Mouse (Mus musculus): ENCODE data around the gene Arhgef12. TPM values are rescaled to one million over a fixed set of nuclear protein-coding genes. Genes with fewer than 3 reads are reported as not detected.
A peak's percentile ranks its signal among the peaks of the same experiment; 100 is the strongest.

Arhgef12 gene
- polyA plus RNA-seq, 1 experiment from 2014 or later, result 20.5 TPM

- peak overlapping the region; percentile 83 for H3K4me2 ChIP-seq (ENCODE audit: low read length)
- H3K27me3 ChIP-seq (ENCODE audit: control insufficient read depth, insufficient read depth, low read length), result no peaks in the 10 kb centered on the region
- 7% methylated on average over 4 of the region's 4 CpGs for WGBS
- H3K4me3 ChIP-seq (ENCODE audit: control insufficient read depth in 1 of 2, insufficient read depth in 1 of 2, low read depth in 1 of 2, low read length in 2 of 2), result peak overlapping the region; percentile 84 to 89
- peaks cover 5 to 34% of the 10 kb centered on the region in 2 experiments for H3K4me1 ChIP-seq (ENCODE audit: control insufficient read depth in 2 of 2, insufficient read depth in 2 of 2, low read length in 2 of 2)
- 0 out of 2 replicates have a peak, but pooled peaks cover 8% of the 10 kb centered on the region for H3K36me3 ChIP-seq (ENCODE audit: control insufficient read depth, insufficient read depth, low read length)
- peak overlapping the region; percentile 87 to 97 for H3K27ac ChIP-seq (replicated peaks in 1 of 2; ENCODE audit: control insufficient read depth in 1 of 2, insufficient read depth in 1 of 2, low read depth in 2 of 2, low read length in 2 of 2)
- H3K9ac ChIP-seq (ENCODE audit: low read length), result peak overlapping the region; percentile 93
- H3K9me3 ChIP-seq (ENCODE audit: control insufficient read depth, low read length), result no peaks in the 10 kb centered on the region
- ATAC-seq (ENCODE audit: insufficient number of reproducible peaks, insufficient read depth, low FRiP score, low read depth), result no peak
These were observed 2.5 kb downstream of the Arhgef12 start for GRCm38 (mm10) chr9:43104526-43104872.

GRCm38 (mm10) chr9:43103675-43104299 lies 3.3 kb downstream of the Arhgef12 start:
- peak overlapping the region; percentile 83 for H3K4me2 ChIP-seq (ENCODE audit: low read length)
- no peaks in the 10 kb centered on the region for H3K9me3 ChIP-seq (ENCODE audit: control insufficient read depth, low read length)
- H3K27ac ChIP-seq (replicated peaks in 1 of 2; ENCODE audit: control insufficient read depth in 1 of 2, insufficient read depth in 1 of 2, low read depth in 2 of 2, low read length in 2 of 2), result no peak overlapping the region
- 29% methylated on average over 4 of the region's 4 CpGs for WGBS
- H3K9ac ChIP-seq (ENCODE audit: low read length), result peak overlapping the region; percentile 93
- H3K27me3 ChIP-seq (ENCODE audit: control insufficient read depth, insufficient read depth, low read length), result no peaks in the 10 kb centered on the region
- H3K4me3 ChIP-seq (ENCODE audit: control insufficient read depth in 1 of 2, insufficient read depth in 1 of 2, low read depth in 1 of 2, low read length in 2 of 2), result peak overlapping the region; percentile 18 to 84; a peak in 3 of 4 replicates
- no peak for ATAC-seq (ENCODE audit: insufficient number of reproducible peaks, insufficient read depth, low FRiP score, low read depth)
- peaks cover 6 to 36% of the 10 kb centered on the region in 2 experiments for H3K4me1 ChIP-seq (ENCODE audit: control insufficient read depth in 2 of 2, insufficient read depth in 2 of 2, low read length in 2 of 2)
- 0 out of 2 replicates have a peak, but pooled peaks cover 2% of the 10 kb centered on the region for H3K36me3 ChIP-seq (ENCODE audit: control insufficient read depth, insufficient read depth, low read length)

- no peaks in the 10 kb centered on the region for H3K36me3 ChIP-seq (ENCODE audit: control insufficient read depth, insufficient read depth, low read length)
- H3K27me3 ChIP-seq (ENCODE audit: control insufficient read depth, insufficient read depth, low read length), result no peaks in the 10 kb centered on the region
- peak overlapping the region in 1 of 2 experiments; percentile 84; a peak in 2 of 4 replicates for H3K4me3 ChIP-seq (ENCODE audit: control insufficient read depth in 1 of 2, insufficient read depth in 1 of 2, low read depth in 1 of 2, low read length in 2 of 2)
- H3K27ac ChIP-seq (replicated peaks in 1 of 2; ENCODE audit: control insufficient read depth in 1 of 2, insufficient read depth in 1 of 2, low read depth in 2 of 2, low read length in 2 of 2), result no peak overlapping the region
- peak overlapping the region; percentile 83 for H3K4me2 ChIP-seq (ENCODE audit: low read length)
- WGBS, result 85% methylated on average over 2 of the region's 2 CpGs
- H3K4me1 ChIP-seq (ENCODE audit: control insufficient read depth in 2 of 2, insufficient read depth in 2 of 2, low read length in 2 of 2), result peaks cover 8 to 37% of the 10 kb centered on the region in 2 experiments
- ATAC-seq (ENCODE audit: insufficient number of reproducible peaks, insufficient read depth, low FRiP score, low read depth), result no peak
- no peaks in the 10 kb centered on the region for H3K9me3 ChIP-seq (ENCODE audit: control insufficient read depth, low read length)
- H3K9ac ChIP-seq (ENCODE audit: low read length), result peak overlapping the region; percentile 93
These were observed 4.1 kb downstream of the Arhgef12 start for GRCm38 (mm10) chr9:43102931-43103330.

DNA sequence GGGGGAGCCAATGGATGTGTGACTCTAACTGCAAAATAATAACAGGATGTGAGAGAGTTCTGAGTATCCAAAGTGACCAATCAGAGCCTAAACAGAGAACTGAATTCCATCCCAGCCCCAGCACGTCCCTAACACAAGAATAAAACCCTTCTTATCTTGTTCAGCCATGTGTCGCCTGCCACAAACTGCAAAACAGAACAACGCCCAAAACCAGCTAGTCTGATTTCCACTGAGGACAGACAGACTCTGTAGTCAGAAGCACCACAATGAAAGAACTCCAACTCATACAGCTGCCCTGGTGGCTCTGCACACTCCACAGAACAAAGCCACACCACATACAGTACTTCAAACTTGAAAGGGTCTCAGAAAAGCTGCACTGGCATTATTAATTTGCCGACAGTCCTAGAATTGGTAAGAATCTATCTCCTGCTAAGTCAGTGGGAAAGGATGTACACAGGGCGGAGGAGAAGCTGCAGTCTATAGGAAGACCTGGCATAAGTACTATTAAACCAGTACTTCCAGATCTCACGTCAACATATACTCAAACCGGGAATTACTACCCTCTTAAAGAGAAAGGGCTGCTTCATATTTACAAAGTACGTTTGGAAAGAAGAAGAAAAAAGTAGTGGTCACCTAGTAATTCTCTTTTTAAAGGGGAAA lies 5.0 kb downstream of the Arhgef12 start:
- no peak overlapping the region for H3K9ac ChIP-seq (ENCODE audit: low read length)
- H3K4me3 ChIP-seq (ENCODE audit: control insufficient read depth in 1 of 2, insufficient read depth in 1 of 2, low read depth in 1 of 2, low read length in 2 of 2), result peak overlapping the region in 1 of 2 experiments; percentile 84; a peak in 1 of 4 replicates
- 31% methylated on average over 8 of the region's 8 CpGs for WGBS
- no peaks in the 10 kb centered on the region for H3K27me3 ChIP-seq (ENCODE audit: control insufficient read depth, insufficient read depth, low read length)
- H3K27ac ChIP-seq (replicated peaks in 1 of 2; ENCODE audit: control insufficient read depth in 1 of 2, insufficient read depth in 1 of 2, low read depth in 2 of 2, low read length in 2 of 2), result peak overlapping the region; percentile 66 to 73
- H3K4me1 ChIP-seq (ENCODE audit: control insufficient read depth in 2 of 2, insufficient read depth in 2 of 2, low read length in 2 of 2), result peaks cover 8 to 34% of the 10 kb centered on the region in 2 experiments
- H3K9me3 ChIP-seq (ENCODE audit: control insufficient read depth, low read length), result no peaks in the 10 kb centered on the region
- no peaks in the 10 kb centered on the region for H3K36me3 ChIP-seq (ENCODE audit: control insufficient read depth, insufficient read depth, low read length)
- no peak for ATAC-seq (ENCODE audit: insufficient number of reproducible peaks, insufficient read depth, low FRiP score, low read depth)
- peak overlapping the region; percentile 83 for H3K4me2 ChIP-seq (ENCODE audit: low read length)

DNA sequence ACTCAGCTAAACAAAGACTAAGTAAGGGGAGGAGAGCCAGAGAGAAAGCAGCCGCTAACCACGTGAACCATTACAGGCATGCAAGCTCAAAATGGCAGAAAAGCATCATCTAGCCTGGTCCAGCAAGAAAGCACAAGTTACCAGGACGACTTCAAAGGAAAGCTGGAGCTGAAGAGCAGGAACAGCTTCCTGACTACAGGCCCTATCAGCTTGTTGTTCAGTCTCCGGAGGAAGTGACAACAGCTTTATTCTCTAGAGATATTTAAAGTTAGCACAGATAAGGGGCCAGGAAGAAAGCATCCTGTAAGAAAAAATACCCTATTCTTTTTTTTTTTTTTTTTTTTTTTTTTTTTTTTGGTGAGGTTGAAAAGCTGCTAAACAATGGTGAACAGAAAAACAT lies 8.1 kb downstream of the Arhgef12 start:
- peaks cover 10 to 35% of the 10 kb centered on the region in 2 experiments for H3K4me1 ChIP-seq (ENCODE audit: control insufficient read depth in 2 of 2, insufficient read depth in 2 of 2, low read length in 2 of 2)
- WGBS, result 18% methylated on average over 4 of the region's 4 CpGs

DNA sequence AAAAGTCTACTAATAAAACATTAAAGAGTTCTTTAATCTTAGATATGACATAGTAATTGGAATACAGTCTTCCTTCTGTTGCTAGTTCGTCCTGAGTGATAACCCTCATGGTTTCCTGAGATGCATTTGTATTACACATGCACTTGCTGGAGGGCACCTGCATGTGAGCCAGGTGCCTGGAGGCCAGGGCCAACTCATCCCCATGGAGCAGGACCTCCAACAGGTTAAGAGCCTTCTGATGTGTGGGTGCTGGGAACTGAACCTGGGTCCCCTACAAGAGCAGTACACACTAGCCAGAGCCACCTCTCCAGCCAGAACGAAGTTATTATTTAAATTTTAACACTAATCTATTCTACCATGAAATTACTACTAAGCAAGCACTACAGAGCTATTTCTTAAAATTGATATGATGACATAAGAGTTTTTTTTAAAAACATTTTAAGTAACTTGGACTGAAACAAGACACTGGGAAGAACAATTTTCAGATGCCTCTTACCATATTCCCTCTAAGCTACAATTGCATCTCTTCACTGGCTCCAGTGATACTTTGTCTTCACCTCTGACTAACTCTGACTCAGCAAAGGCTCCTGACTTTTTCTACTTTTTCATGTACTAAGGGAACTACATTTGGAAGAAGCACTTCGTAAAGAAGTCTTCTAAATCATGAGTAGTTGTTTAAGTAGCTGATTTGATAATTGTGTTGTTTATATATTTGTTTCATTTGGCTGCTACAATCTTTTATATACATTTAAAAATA lies 9.1 kb downstream of the Arhgef12 start:
- Histone ChIP-seq H3K9ac (ENCODE audit: low read length) (no peak overlapping the region), H3K27ac (replicated peaks in 1 of 2; ENCODE audit: control insufficient read depth in 1 of 2, insufficient read depth in 1 of 2, low read depth in 2 of 2, low read length in 2 of 2) (no peak overlapping the region), H3K4me2 (ENCODE audit: low read length) (no peak overlapping the region), H3K36me3 (ENCODE audit: control insufficient read depth, insufficient read depth, low read length) (no peaks in the 10 kb centered on the region), H3K9me3 (ENCODE audit: control insufficient read depth, low read length) (no peaks in the 10 kb centered on the region), H3K27me3 (ENCODE audit: control insufficient read depth, insufficient read depth, low read length) (no peaks in the 10 kb centered on the region), H3K4me1 (ENCODE audit: control insufficient read depth in 2 of 2, insufficient read depth in 2 of 2, low read length in 2 of 2) (peaks cover 12 to 34% of the 10 kb centered on the region in 2 experiments), H3K4me3 (ENCODE audit: control insufficient read depth in 1 of 2, insufficient read depth in 1 of 2, low read depth in 1 of 2, low read length in 2 of 2) (no peak overlapping the region)
- ATAC-seq (ENCODE audit: insufficient number of reproducible peaks, insufficient read depth, low FRiP score, low read depth), result no peak
- 86% methylated on average over 3 of the region's 3 CpGs for WGBS

More for the DNA sequence above, 8.1 kb downstream of the Arhgef12 start:
- no peak overlapping the region for H3K27ac ChIP-seq (replicated peaks in 1 of 2; ENCODE audit: control insufficient read depth in 1 of 2, insufficient read depth in 1 of 2, low read depth in 2 of 2, low read length in 2 of 2)
- no peaks in the 10 kb centered on the region for H3K27me3 ChIP-seq (ENCODE audit: control insufficient read depth, insufficient read depth, low read length)
- H3K36me3 ChIP-seq (ENCODE audit: control insufficient read depth, insufficient read depth, low read length), result no peaks in the 10 kb centered on the region
- ATAC-seq (ENCODE audit: insufficient number of reproducible peaks, insufficient read depth, low FRiP score, low read depth), result no peak
- no peaks in the 10 kb centered on the region for H3K9me3 ChIP-seq (ENCODE audit: control insufficient read depth, low read length)
- no peak overlapping the region for H3K4me3 ChIP-seq (ENCODE audit: control insufficient read depth in 1 of 2, insufficient read depth in 1 of 2, low read depth in 1 of 2, low read length in 2 of 2)
- no peak overlapping the region for H3K9ac ChIP-seq (ENCODE audit: low read length)
- H3K4me2 ChIP-seq (ENCODE audit: low read length), result no peak overlapping the region

DNA sequence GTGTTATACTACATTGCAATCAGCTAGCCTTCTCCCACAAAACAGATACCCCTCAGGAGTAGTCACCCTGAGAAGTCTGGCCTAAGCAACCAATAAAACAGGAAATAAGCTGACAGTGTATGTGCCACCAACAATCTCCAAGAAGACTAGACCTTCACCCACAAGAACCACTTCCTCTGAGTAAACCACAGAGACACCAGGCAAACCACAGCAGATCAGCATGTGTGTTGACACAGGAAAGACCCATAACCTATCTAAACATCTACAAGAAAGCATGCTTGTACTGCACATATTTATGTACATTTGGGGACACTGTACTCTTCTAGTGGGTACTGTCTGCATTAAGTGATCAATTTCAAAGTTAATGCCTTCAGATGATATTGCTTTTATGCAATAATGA lies 10.7 kb downstream of the Arhgef12 start:
- Histone ChIP-seq H3K4me2 (ENCODE audit: low read length) (no peak overlapping the region), H3K9ac (ENCODE audit: low read length) (no peak overlapping the region), H3K36me3 (ENCODE audit: control insufficient read depth, insufficient read depth, low read length) (no peaks in the 10 kb centered on the region), H3K9me3 (ENCODE audit: control insufficient read depth, low read length) (no peaks in the 10 kb centered on the region), H3K27ac (replicated peaks in 1 of 2; ENCODE audit: control insufficient read depth in 1 of 2, insufficient read depth in 1 of 2, low read depth in 2 of 2, low read length in 2 of 2) (no peak overlapping the region), H3K4me1 (ENCODE audit: control insufficient read depth in 2 of 2, insufficient read depth in 2 of 2, low read length in 2 of 2) (peaks cover 9 to 22% of the 10 kb centered on the region in 2 experiments), H3K27me3 (ENCODE audit: control insufficient read depth, insufficient read depth, low read length) (no peaks in the 10 kb centered on the region), H3K4me3 (ENCODE audit: control insufficient read depth in 1 of 2, insufficient read depth in 1 of 2, low read depth in 1 of 2, low read length in 2 of 2) (no peak overlapping the region)
- ATAC-seq (ENCODE audit: insufficient number of reproducible peaks, insufficient read depth, low FRiP score, low read depth), result no peak
